Mouse (Mus musculus) embryonic fibroblast, embryonic 13.5 days (primary cell): Measurements from ENCODE around the gene Sfxn3.

Experiments used
- CTCF ChIP-seq: IDR thresholded peaks from 2 replicates; pipeline ENCODE4 v1.5.1; 2011; ENCODE audit warnings: mild to moderate bottlenecking, control low read depth, low read length, moderate library complexity, borderline replicate concordance; ENCODE audit not compliant: insufficient read depth
- POLR2A ChIP-seq: IDR thresholded peaks from 2 replicates; pipeline ENCODE4 v1.6.1; 2011; ENCODE audit warnings: low read depth, mild to moderate bottlenecking, control low read depth, low read length, moderate library complexity

- TF ChIP-seq CTCF (peak; percentile 89), POLR2A (no peak)
Observed at GRCm38 (mm10) chr19:45030111-45030510, 17.2 kb upstream of the Sfxn3 start.
